Mouse (Mus musculus) MEL (cell line): ENCODE results near the gene Fbf1. TPM values are rescaled to one million over a fixed set of nuclear protein-coding genes. Genes with fewer than 3 reads are reported as not detected.
"Not testable (repeated sequence)": the region's sequence is repeated elsewhere in the genome, so short reads cannot be mapped to it uniquely, and the experiment has no call there.

Experiments
- DNase-seq: peaks from one replicate; pipeline ENCODE4 v3.0.0; 2011; ENCODE audit warnings: low read depth, low spot score
- H3K27ac ChIP-seq: 2 replicates; pipeline ENCODE4 v1.5.1; 2012; ENCODE audit warnings: low read depth, mild to moderate bottlenecking, control low read depth, low read length, moderate library complexity; ENCODE audit not compliant: control insufficient read depth
- H3K27me3 ChIP-seq, 2 experiments: fragments of 150-350 bp in 1 of 2; sonication (generic) in 1 of 2; 2 replicates each; pipeline ENCODE4 v1.6.1; 2012; ENCODE audit warnings: low read length in 2 of 2, mild to moderate bottlenecking in 2 of 2, improper control_type of control experiment in 1 of 2, moderate library complexity in 1 of 2; ENCODE audit not compliant: insufficient read depth in 2 of 2, control insufficient read depth in 1 of 2
- H3K36me3 ChIP-seq, 2 experiments: 2 replicates each; pipeline ENCODE4 v1.6.1; 2012 to 2014; ENCODE audit warnings: low read length in 2 of 2, improper control_type of control experiment in 1 of 2, inconsistent platforms in 1 of 2, mild to moderate bottlenecking in 1 of 2; ENCODE audit not compliant: insufficient read depth in 2 of 2, control insufficient read depth in 1 of 2
- H3K4me1 ChIP-seq, 2 experiments: fragments of 150-350 bp in 1 of 2; sonication (generic) in 1 of 2; 2 replicates each; pipeline ENCODE4 v1.6.1; 2012; ENCODE audit warnings: low read length in 2 of 2, improper control_type of control experiment in 1 of 2, mild to moderate bottlenecking in 1 of 2; ENCODE audit not compliant: insufficient read depth in 2 of 2, control insufficient read depth in 1 of 2
- H3K4me3 ChIP-seq, 2 experiments: fragments of 150-350 bp in 1 of 2; sonication (generic) in 1 of 2; 2 replicates each; pipeline ENCODE4 v1.5.1; 2012; ENCODE audit warnings: low read depth in 2 of 2, low read length in 2 of 2, mild to moderate bottlenecking in 2 of 2, moderate library complexity in 2 of 2, control low read depth in 1 of 2, improper control_type of control experiment in 1 of 2; ENCODE audit not compliant: control insufficient read depth in 1 of 2, insufficient read depth in 1 of 2
- H3K79me2 ChIP-seq: 2 replicates; pipeline ENCODE4 v1.6.1; 2012; ENCODE audit warnings: mild to moderate bottlenecking, low read length, moderate library complexity; ENCODE audit not compliant: control insufficient read depth, poor library complexity, insufficient read depth
- H3K9ac ChIP-seq: 2 replicates; pipeline ENCODE4 v1.6.1; 2012; ENCODE audit warnings: low read depth, mild to moderate bottlenecking, control low read depth, low read length, moderate library complexity; ENCODE audit not compliant: control insufficient read depth, poor library complexity, severe bottlenecking
- H3K9me3 ChIP-seq: fragments of 150-350 bp; sonication (generic); replicated peaks from 2 replicates; pipeline ENCODE4 v1.6.1; 2012; ENCODE audit warnings: mild to moderate bottlenecking, low read length, improper control_type of control experiment, moderate library complexity; ENCODE audit not compliant: insufficient read depth
- CHD2 ChIP-seq: IDR thresholded peaks from 2 replicates; pipeline ENCODE4 v1.6.1; 2011; ENCODE audit warnings: low read length, improper control_type of control experiment
- ELF1 ChIP-seq: IDR thresholded peaks from 2 replicates; pipeline ENCODE4 v1.6.1; 2014; ENCODE audit warnings: low read depth, mild to moderate bottlenecking, inconsistent platforms, low read length, improper control_type of control experiment, moderate library complexity
- EP300 ChIP-seq, 2 experiments: IDR thresholded peaks; 2 replicates each; pipeline ENCODE4 v1.6.1; 2011; ENCODE audit warnings: improper control_type of control experiment in 2 of 2, low read length in 2 of 2, low read depth in 1 of 2, mild to moderate bottlenecking in 1 of 2
- GATA1 ChIP-seq: IDR thresholded peaks from 2 replicates; pipeline ENCODE4 v1.6.1; 2011; ENCODE audit warnings: low read depth, low read length, improper control_type of control experiment
- JUND ChIP-seq: IDR thresholded peaks from 2 replicates; pipeline ENCODE4 v1.6.1; 2011; ENCODE audit warnings: low read depth, mild to moderate bottlenecking, improper control_type of control experiment, low read length
- KAT2A ChIP-seq: conservative IDR thresholded peaks from 2 replicates; pipeline ENCODE4 v1.6.1; 2012; ENCODE audit warnings: low read depth, low read length, improper control_type of control experiment, inconsistent platforms
- MAX ChIP-seq: IDR thresholded peaks from 2 replicates; pipeline ENCODE4 v1.6.1; 2011; ENCODE audit warnings: low read length, improper control_type of control experiment
- MEF2A ChIP-seq: IDR thresholded peaks from 2 replicates; pipeline ENCODE4 v1.6.1; 2014; ENCODE audit warnings: low read depth, mild to moderate bottlenecking, inconsistent platforms, low read length, improper control_type of control experiment; ENCODE audit not compliant: poor library complexity, insufficient replicate concordance, severe bottlenecking; ENCODE audit errors: extremely low read depth
- MYB ChIP-seq: IDR thresholded peaks from 2 replicates; pipeline ENCODE4 v1.6.1; 2011; ENCODE audit warnings: mild to moderate bottlenecking, low read depth, low read length, improper control_type of control experiment
- MYC ChIP-seq: IDR thresholded peaks from 2 replicates; pipeline ENCODE4 v1.6.1; 2011; ENCODE audit warnings: low read depth, mild to moderate bottlenecking, low read length, improper control_type of control experiment, moderate library complexity
- NRF1 ChIP-seq: IDR thresholded peaks from 2 replicates; pipeline ENCODE4 v1.6.1; 2014; ENCODE audit warnings: low read depth, mild to moderate bottlenecking, inconsistent platforms, low read length, improper control_type of control experiment, moderate library complexity; ENCODE audit not compliant: poor library complexity, insufficient read depth, severe bottlenecking
- POLR2A ChIP-seq, 2 experiments: IDR thresholded peaks; 2 replicates each; pipeline ENCODE4 v1.6.1; 2011 to 2012; ENCODE audit warnings: low read length in 2 of 2, mild to moderate bottlenecking in 2 of 2, control low read depth in 1 of 2, improper control_type of control experiment in 1 of 2, low read depth in 1 of 2, moderate library complexity in 1 of 2; ENCODE audit not compliant: control insufficient read depth in 1 of 2, insufficient read depth in 1 of 2, poor library complexity in 1 of 2
- RAD21 ChIP-seq: IDR thresholded peaks from 2 replicates; pipeline ENCODE4 v1.6.1; 2011; ENCODE audit warnings: mild to moderate bottlenecking, low read depth, low read length, improper control_type of control experiment
- SMC3 ChIP-seq: IDR thresholded peaks from 2 replicates; pipeline ENCODE4 v1.6.1; 2011; ENCODE audit warnings: low read depth, low read length, improper control_type of control experiment
- TAL1 ChIP-seq: IDR thresholded peaks from 2 replicates; pipeline ENCODE4 v1.6.1; 2012; ENCODE audit warnings: mild to moderate bottlenecking, inconsistent platforms, low read length, moderate library complexity, mixed read lengths
- TBP ChIP-seq: IDR thresholded peaks from 2 replicates; pipeline ENCODE4 v1.8.0; 2011; ENCODE audit warnings: low read depth, low read length, improper control_type of control experiment
- TCF12 ChIP-seq: IDR thresholded peaks from 2 replicates; pipeline ENCODE4 v1.6.1; 2014; ENCODE audit warnings: low read depth, mild to moderate bottlenecking, inconsistent platforms, low read length, improper control_type of control experiment, moderate library complexity
- USF1 ChIP-seq: IDR thresholded peaks from 2 replicates; pipeline ENCODE4 v1.6.1; 2014; ENCODE audit warnings: low read depth, mild to moderate bottlenecking, inconsistent platforms, low read length, improper control_type of control experiment, moderate library complexity
- ZKSCAN1 ChIP-seq: IDR thresholded peaks from 2 replicates; pipeline ENCODE4 v1.6.1; 2012; ENCODE audit warnings: low read depth, mild to moderate bottlenecking, inconsistent platforms, low read length, improper control_type of control experiment, moderate library complexity
- ZMIZ1 ChIP-seq: IDR thresholded peaks from 2 replicates; pipeline ENCODE4 v1.6.1; 2012; ENCODE audit warnings: low read depth, mild to moderate bottlenecking, inconsistent platforms, low read length, improper control_type of control experiment, moderate library complexity
- polyA plus RNA-seq, 2 experiments: library from polyadenylated mRNA; stranded (reverse) in 1 of 2; unstranded in 1 of 2; fragments of >175 nt in 1 of 2; fragments of >200 nt in 1 of 2; gene quantifications; 2 replicates each; pipeline versions ENCODE4 v1.2.1 to v1.2.4; 2012; ENCODE audit warnings: low replicate concordance in 2 of 2, low read depth in 1 of 2; ENCODE audit not compliant: insufficient read length in 2 of 2, insufficient read depth in 1 of 2, missing spikeins in 1 of 2
- total RNA-seq: library from RNA; depleted of rRNA; stranded (reverse); fragments of 300-350 nt; gene quantifications from 2 replicates; pipeline ENCODE4 v1.2.3, GENCODE M21; 2012

Fbf1 gene
- total and polyA plus RNA-seq, 3 experiments: 29.2 to 32.5 TPM; not detected in 1

- no peaks in the 10 kb centered on the region for H3K27me3 ChIP-seq
- H3K4me1 ChIP-seq: peaks cover 0 to 10% of the 10 kb centered on the region in 2 experiments; a peak in 2 of 4 replicates
- H3K79me2 ChIP-seq: peaks cover 14% of the 10 kb centered on the region
- TF ChIP-seq SMC3: no peak
- no peak for TF ChIP-seq MYC
- no peak for TF ChIP-seq CHD2
- TF ChIP-seq MAX: no peak
- no peak for TF ChIP-seq ZMIZ1
- TF ChIP-seq ELF1: no peak
- no peak for TF ChIP-seq EP300 (IDR thresholded peaks at IDR 0.05; ENCODE audit: low read depth in 1 of 2, low read length in 2 of 2)
- no peak for TF ChIP-seq ZKSCAN1
- TF ChIP-seq TAL1: no peak
- TF ChIP-seq MYB: no peak
- no peak for TF ChIP-seq NRF1
- TF ChIP-seq GATA1: no peak
- no peak for TF ChIP-seq MEF2A
- no peak for TF ChIP-seq USF1
- TF ChIP-seq JUND: no peak
- no peak for TF ChIP-seq RAD21
- TF ChIP-seq KAT2A: no peak
- TF ChIP-seq TCF12: no peak
- H3K36me3 ChIP-seq: peaks cover 2 to 16% of the 10 kb centered on the region in 2 experiments; a peak in 3 of 4 replicates
- H3K9me3 ChIP-seq: no peaks in the 10 kb centered on the region
- H3K9ac ChIP-seq: no peak overlapping the region
- H3K4me3 ChIP-seq: no peak overlapping the region
- no peak overlapping the region for H3K27ac ChIP-seq
- DNase-seq: no peak
These were observed 41.7 kb downstream of the Fbf1 start for GRCm38 (mm10) chr11:116126261-116126660.

GRCm38 (mm10) chr11:116121731-116122245 lies 46.2 kb downstream of the Fbf1 start:
- peaks cover 0 to 16% of the 10 kb centered on the region in 2 experiments; a peak in 2 of 4 replicates for H3K36me3 ChIP-seq
- not testable (repeated sequence) for H3K4me1 ChIP-seq, H3K79me2 ChIP-seq, H3K27ac ChIP-seq
- DNase-seq: peak; percentile 64
- TF ChIP-seq TBP: peak; percentile 80
- TF ChIP-seq POLR2A (IDR thresholded peaks at IDR 0.05; ENCODE audit: control insufficient read depth in 1 of 2, insufficient read depth in 1 of 2, low read depth in 1 of 2, low read length in 2 of 2, poor library complexity in 1 of 2): peak in 1 of 2 experiments; percentile 42; a peak in 1 of 4 replicates
- TF ChIP-seq, all 39 proteins: peak for 2; not testable (repeated sequence) for 37
- not testable (repeated sequence) for H3K4me3 ChIP-seq, H3K27me3 ChIP-seq, H3K9ac ChIP-seq, H3K9me3 ChIP-seq
